Mouse (Mus musculus): ENCODE results near the gene Gm21973.

Gm21973 gene

DNA sequence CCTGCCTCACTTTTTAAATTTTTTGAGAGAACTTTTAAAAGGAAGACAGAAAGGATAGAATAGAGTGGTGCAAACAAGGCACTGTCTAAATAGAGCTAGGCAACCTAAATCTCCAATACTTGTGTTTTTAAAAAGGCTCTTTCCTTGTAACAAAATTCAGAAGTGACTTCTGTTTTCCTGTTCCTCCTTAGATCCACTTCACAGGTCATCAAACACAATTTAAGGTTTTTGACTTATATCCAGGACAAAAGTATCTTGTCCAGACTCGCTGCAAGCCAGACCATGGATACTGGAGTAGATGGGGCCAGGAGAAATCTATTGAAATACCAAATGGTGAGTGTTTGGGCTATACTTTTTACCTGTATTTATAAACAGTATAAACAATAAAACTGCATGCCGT is at the start of gene Gm21973:
Gm21973 (plus strand) TSS at position 301 of the 400 bp plus-strand sequence.
- no peak for DNase-seq (ENCODE audit: low read depth, low spot score)

DNA sequence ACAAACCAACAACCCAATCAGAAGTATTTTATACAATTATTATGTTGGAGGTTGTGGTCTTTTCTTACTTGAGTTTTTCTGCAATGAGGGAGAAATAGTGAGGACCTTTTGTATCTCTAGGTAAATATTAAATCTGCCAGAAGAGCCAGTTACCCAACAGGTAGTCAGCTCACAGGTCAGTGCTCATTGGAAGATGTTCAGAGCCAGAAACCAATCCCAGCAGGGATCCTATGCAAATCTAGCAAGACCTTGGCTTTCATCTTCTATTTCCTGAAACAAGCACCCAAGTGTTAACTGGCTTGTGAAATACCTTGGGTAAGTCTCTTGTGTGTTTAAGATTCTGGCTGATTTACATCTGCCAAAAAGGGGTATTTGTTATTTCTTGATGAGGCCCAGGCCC is 48.8 kb upstream of the Gm21973 start:
- DNase-seq (ENCODE audit: low read depth, low spot score): no peak

DNA sequence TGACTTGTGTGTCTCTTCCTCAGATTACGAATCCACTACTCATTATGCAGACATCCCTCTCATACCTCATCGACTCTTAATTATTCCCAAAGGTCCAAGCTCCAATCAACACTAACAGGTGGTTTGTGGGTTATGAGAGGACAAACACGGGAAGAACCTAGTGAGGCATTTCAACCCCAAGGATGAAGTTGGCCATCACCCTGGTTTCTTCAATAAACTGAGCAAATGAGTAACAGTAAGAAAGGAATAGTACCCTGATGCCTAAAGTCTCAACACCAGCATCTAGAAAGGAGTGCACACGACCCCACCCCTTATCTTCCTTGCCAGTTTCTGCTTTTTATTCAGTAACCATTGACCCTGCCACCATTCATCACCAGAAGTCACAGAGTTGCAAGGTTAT is 47.7 kb upstream of the Gm21973 start:
- no peak for DNase-seq (ENCODE audit: low read depth, low spot score)

DNA sequence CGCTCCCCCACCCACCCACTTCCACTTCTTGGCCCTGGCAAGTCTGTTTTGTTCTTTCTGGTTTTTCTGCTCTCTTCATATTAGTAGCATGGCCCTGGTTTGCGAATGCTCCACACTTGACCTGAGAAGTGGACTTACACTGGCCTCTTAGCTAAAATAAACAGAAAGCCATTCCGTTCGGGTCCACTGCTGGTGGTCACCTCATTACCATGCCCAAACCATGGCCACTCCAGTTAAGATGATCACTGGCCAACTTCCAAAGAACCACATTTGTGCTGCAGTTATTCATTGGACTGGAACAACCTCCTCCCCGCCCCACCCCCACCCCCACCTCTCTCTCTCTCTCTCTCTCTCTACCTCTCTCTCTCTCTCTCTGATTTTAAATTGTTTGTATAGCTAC is 43.6 kb upstream of the Gm21973 start:
- DNase-seq (ENCODE audit: low read depth, low spot score): no peak

DNA sequence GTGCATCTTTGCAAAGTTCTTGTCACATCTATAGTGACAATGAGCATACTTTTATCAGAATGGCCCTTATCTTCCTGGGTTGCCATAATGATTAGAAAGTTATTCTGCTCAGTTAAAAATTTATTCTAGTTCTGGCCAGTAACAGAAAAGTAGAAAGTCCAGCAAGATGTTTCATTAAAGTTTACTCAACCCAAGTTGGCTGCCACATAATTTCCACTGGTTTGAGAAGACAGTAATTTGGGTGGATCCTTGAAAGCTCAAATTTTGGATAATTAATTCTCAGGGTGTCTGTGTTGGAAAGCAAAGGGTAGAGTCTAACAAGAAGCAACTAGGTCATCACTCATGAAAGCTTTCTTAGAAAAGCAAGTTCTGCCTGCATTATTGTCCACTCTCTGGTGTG is 41.5 kb upstream of the Gm21973 start:
- DNase-seq (ENCODE audit: low read depth, low spot score): no peak

- DNase-seq (ENCODE audit: low read depth, low spot score): no peak
Observed at GRCm38 (mm10) chr15:10296570-10296969, 28.6 kb upstream of the Gm21973 start.

DNA sequence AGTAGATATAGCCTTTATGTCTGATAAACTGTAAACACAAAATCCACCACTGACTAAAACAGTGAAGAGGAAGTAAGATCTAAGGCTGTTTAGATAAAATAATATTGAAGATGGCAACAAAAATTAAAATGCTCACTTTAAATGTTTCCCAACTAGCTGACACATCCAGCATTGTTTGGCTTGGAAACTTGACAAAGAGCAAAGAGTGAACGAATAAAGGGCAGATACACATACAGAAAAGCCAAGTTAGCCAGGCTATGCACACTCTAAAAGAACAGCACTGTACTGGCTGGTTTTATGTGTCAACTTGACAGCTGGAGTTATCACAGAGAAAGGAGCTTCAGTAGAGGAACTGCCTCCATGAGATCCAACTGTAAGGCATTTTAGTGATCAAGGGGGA is 27.1 kb upstream of the Gm21973 start:
- DNase-seq (ENCODE audit: low read depth, low spot score): no peak

DNA sequence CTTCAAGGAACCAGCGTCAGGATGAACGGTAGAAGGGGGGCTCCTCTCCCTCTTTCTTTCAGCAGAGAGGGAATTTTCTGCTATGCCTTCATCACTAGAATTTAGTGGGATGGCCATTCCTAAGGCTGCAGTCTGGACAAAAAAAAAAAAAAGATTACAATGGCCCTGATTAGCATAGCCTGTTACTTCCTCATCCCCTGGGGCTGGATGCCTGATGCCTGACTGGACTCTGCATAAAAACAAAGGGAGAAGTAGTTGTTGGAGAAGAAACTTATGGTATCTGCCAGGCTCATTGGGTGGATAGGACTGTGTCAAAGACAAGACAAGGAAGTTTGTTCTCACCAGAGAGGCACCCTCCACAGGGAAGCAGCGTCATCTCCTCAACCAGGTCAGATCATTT is 25.7 kb upstream of the Gm21973 start:
- DNase-seq (ENCODE audit: low read depth, low spot score): no peak

DNA sequence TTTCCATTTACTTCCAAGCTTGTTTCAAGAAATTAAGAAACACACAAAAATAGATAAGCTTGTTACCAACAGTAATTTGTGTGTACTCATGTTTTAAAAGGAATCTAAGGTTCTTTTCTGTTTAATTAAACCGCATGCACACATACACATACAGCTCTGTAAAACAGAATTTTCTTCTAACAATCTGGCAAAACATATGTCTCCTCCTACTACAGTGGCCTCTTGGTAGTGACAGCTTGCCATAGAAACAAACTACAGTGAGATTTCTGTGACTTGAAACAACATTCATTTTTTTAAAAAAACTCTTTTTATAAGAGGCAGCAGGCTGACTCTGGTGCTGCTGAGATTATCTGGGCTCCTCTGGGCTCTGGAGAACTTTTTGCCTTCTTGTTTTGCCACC is 18.7 kb upstream of the Gm21973 start:
- DNase-seq (ENCODE audit: low read depth, low spot score): peak; percentile 46

GRCm38 (mm10) chr15:10311826-10312225 is 13.4 kb upstream of the Gm21973 start:
- DNase-seq (ENCODE audit: low read depth, low spot score): no peak

DNA sequence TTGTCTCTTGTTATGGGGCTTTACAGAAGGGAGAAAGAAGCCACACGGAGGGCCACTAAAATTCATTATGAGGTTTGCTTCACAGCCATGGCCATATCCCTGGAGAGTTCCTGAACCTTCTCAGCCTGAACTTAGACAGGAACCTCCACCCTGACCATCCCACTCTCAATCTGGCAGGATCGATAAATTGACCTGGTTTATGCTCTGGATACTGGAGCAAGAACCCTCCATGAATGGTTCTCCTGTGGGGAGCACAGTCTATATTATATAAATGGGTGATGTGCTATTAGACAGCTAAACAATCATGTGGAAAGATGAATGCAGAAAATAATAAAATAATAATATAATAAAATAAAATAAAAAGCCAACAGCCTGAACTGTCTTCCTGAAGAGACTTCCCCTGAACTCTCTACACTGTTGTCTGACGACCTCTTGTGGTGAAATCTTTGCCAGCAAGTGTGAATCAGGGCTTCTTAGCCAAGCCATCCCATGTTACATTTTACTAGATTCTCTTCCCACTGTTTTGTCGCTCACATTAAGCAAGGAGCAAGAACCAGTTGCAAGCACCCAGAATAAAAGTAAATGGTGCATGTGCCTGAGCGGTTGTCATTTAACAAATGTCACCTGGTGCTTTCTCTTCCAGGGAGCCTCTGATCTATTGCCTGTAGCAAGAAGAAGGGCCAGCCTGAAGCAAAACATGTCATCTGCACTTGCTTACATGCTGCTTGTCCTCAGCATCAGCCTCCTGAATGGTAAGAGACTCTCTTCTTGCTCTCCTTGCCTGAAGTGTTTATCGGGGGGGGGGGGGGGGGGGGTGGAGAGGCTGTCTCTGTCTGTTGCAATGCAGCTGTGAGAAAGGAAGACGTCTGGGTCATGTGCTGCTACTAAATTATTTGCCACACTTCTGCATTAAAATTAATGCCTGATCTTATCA is 11.4 kb upstream of the Gm21973 start:
- peak; percentile 45 for DNase-seq (ENCODE audit: low read depth, low spot score)

DNA sequence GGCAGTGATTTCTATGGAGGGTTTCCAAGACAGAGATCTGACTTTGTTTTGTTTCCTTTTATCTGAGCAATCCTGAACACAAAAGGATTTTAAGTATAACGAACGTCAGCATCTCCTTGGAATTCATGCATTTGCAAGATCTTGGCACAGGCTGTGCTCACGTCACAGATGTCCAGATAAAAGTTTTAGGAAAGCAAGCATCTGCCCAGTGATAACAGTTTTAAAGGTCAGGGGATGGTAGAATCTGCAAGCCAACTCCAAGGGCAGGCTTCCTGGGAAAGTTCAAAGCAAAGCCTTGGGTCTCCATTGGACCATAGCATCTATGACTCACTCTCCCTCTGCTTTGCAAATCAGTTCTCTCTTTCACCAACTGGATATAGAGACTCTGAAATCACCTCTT is 5.4 kb downstream of the Gm21973 start:
- no peak for DNase-seq (ENCODE audit: low read depth, low spot score)

- no peak for DNase-seq (ENCODE audit: low read depth, low spot score)
Observed at GRCm38 (mm10) chr15:10332566-10332965, 7.4 kb downstream of the Gm21973 start.

DNA sequence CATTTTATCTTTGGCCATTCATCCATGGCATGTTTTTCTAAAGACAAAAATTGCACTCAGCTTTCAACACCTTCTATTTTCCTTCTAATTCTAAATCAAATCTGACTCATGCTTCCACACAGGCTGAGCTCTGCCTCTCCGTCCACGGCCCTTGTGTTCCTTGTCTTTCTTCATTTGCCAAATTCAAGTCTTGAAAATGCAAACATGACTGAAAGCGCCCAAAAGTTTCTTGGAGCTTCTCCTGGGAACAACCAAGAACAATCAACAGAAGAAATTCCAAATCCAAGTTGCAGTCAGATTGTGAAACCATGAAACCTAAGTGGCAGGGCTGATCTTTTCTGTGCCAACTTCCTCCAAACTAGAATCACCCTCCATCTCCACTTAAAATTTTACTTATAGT is 13.4 kb downstream of the Gm21973 start:
- DNase-seq (ENCODE audit: low read depth, low spot score): no peak

GRCm38 (mm10) chr15:10347044-10347443 is 21.9 kb downstream of the Gm21973 start:
- no peak for DNase-seq (ENCODE audit: low read depth, low spot score)

DNA sequence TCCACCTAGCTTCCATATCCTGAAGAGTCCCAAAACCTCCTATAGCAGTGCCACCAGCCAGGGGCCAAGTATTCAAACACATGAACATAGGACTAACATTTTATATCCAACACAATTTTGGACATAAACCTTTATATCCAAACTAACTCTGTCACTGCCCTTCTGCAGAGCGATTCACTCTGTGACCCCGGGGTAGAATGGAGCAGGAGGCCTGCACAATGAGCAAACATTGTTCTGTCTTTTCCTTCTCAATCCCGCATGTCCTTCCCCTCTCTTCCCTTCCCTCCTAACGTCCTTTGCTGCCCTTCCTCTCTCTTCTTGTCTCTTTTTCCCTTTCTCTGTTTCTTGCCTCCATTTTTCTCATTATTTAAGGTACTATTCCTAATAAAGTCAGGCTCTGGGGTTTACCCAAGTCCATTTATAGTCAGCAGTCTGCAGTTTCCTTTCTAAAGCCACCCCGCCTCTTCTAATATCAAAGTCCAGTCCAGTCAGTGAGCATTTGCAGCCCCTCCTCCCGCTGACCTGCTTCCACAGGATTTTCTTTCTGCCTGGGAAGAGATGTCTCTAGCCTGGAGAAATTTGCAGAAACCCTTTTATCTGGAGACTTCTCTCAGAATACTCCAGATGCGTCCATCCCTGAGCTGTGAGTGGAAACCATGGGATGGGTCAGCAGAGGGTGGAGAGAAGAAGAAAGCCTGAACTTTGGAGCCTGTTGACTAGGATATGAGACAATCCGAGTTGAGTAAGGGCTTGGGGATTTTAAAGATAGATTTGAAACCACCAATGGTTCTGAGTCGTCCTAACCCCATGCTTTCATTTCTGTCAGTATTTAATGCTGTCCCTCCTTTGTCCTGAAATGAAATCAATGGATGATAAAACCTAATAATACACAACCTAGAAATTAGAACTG is 33.1 kb downstream of the Gm21973 start, which contains the start of gene Agxt2:
Agxt2 (plus strand) TSS at position 494 of the 910 bp plus-strand sequence.
- no peak for DNase-seq (ENCODE audit: low read depth, low spot score)

GRCm38 (mm10) chr15:10366331-10366730 is 41.2 kb downstream of the Gm21973 start:
- DNase-seq (ENCODE audit: low read depth, low spot score): no peak

GRCm38 (mm10) chr15:10375404-10375803 is 50.2 kb downstream of the Gm21973 start:
- DNase-seq (ENCODE audit: low read depth, low spot score): no peak

DNA sequence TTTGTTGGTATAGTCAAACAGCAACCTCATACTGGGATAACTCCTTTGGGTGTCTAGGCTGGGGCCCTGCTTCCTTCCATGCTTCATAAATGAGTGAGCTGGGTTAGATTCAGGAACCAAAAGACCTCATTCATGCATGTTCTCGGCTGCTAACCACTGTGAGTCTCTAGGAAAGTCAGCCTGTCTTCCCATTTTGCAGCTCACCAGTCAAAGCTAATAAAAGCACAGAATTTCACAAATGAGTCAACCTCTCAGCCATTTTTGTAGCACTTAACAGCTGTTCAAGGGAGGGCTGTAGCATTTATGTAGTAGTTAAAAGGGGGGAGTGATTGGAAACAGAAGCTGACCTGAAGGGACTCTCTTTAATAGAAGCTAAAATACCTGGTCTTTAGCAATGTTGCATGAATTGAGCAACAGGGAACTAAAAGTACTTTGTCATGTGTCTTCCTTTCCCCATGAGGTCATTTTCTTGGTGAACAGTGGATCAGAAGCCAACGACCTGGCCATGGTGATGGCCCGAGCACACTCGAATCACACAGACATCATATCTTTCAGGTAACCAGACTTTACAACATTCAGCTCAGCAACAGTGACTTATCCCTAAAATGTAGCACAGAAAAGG is 53.3 kb downstream of the Gm21973 start:
- DNase-seq (ENCODE audit: low read depth, low spot score): no peak

- no peak for DNase-seq (ENCODE audit: low read depth, low spot score)
Observed at GRCm38 (mm10) chr15:10379757-10380458, 54.7 kb downstream of the Gm21973 start.

- DNase-seq (ENCODE audit: low read depth, low spot score): no peak
Observed at GRCm38 (mm10) chr15:10387263-10387662, 62.1 kb downstream of the Gm21973 start.

Measured in brain, embryonic 18.5 days (tissue).